8 mouse cellular contexts compared by ENCODE assay signal in the genomic region with DNA sequence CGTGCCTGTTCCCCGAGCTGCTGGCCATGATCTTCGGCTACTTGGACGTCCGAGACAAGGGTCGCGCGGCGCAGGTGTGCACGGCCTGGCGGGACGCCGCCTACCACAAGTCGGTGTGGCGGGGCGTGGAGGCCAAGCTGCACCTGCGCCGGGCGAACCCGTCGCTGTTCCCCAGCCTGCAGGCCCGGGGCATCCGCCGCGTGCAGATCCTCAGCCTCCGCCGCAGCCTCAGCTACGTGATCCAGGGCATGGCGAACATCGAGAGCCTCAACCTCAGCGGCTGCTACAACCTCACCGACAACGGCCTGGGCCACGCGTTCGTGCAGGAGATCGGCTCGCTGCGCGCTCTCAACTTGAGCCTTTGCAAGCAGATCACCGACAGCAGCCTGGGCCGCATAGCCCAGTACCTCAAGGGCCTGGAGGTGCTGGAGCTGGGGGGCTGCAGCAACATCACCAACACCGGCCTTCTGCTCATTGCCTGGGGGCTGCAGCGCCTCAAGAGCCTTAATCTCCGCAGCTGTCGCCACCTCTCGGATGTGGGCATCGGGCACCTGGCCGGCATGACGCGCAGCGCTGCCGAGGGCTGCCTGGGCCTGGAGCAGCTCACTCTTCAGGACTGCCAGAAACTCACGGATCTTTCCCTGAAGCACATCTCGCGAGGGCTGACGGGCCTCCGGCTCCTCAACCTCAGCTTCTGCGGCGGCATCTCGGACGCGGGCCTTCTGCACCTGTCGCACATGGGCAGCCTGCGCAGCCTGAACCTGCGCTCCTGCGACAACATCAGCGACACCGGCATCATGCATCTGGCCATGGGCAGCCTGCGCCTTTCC. TPM values are rescaled to one million over a fixed set of nuclear protein-coding genes. Genes with fewer than 3 reads are reported as not detected.
A peak's percentile ranks its signal among the peaks of the same experiment; 100 is the strongest.
DNase-seq lines count a peak whose midpoint lies in the region; ATAC-seq and TF ChIP-seq lines count a peak whose summit lies in the region.

No protein-coding gene starts in this region.

- peak overlapping the region; percentile 99 for H3K27ac ChIP-seq in hindbrain, postnatal 0 days

- peak overlapping the region; percentile 99 for H3K4me2 ChIP-seq in hindbrain, postnatal 0 days (ENCODE audit: low read depth, low read length)

- TF ChIP-seq CTCF in hindbrain, postnatal 0 days (IDR thresholded peaks at IDR 0.05; ENCODE audit: low read depth): peak; percentile 36

- peak; percentile 33 for ATAC-seq in activated CD4-positive, CD25-positive, alpha-beta regulatory T cell, adult 4 months
- peak; percentile 44 for ATAC-seq in hindbrain, postnatal 0 days

- peaks cover 6% of the 10 kb centered on the region; the same call in 1 of the 2 replicates for H3K36me3 ChIP-seq in hindbrain, postnatal 0 days (ENCODE audit: insufficient read depth, low read length)

- H3K9me3 ChIP-seq in hindbrain, postnatal 0 days (ENCODE audit: low read length): no peaks in the 10 kb centered on the region

- under 1% methylated on average over 65 of the region's 70 CpGs for WGBS in hindbrain, postnatal 0 days

- peak overlapping the region; percentile 94 for H3K9ac ChIP-seq in hindbrain, postnatal 0 days (replicated peaks; ENCODE audit: low read length)

- no peaks in the 10 kb centered on the region for H3K27me3 ChIP-seq in hindbrain, postnatal 0 days (ENCODE audit: insufficient read depth, low read length)

- peaks cover 7% of the 10 kb centered on the region; the same call in 1 of the 2 replicates for H3K4me1 ChIP-seq in hindbrain, postnatal 0 days (ENCODE audit: insufficient read depth, low read length)

- peak; percentile 75 to 78 for DNase-seq in cerebellum, postnatal 10 days
- DNase-seq in frontal cortex, postnatal 36 days (ENCODE audit: low spot score in 2 of 2): peak; percentile 46 to 57
- peak; percentile 67 for DNase-seq in hindbrain, postnatal 0 days (ENCODE audit: low spot score)
- peak; percentile 53 to 59 for DNase-seq in left cerebral cortex, postnatal 25 days (ENCODE audit: low spot score in 2 of 2)
- peak; percentile 75 for DNase-seq in mesoderm, embryonic 11.5 days (ENCODE audit: low read depth, low spot score)
- DNase-seq in skeletal muscle tissue, adult 2 months (ENCODE audit: low read depth, low spot score): peak; percentile 40
- DNase-seq in yolk sac, embryonic 10.5 days (ENCODE audit: low spot score): peak; percentile 77

- H3K4me3 ChIP-seq in hindbrain, postnatal 0 days (ENCODE audit: low read length): peak overlapping the region; percentile 92

- intact Hi-C loops in left cerebral cortex, postnatal 25 days (cut with DNase I): loop anchor here (2.0 to 5.0 kb wide), 4 partner anchors 27 to 717 kb away; a partner anchor contains a TSS

RNA-seq across cellular contexts. Expression of a gene that starts 0.6 kb away (rescaled TPM):
- polyA plus RNA-seq in activated CD4-positive, CD25-positive, alpha-beta regulatory T cell, adult 4 months (2017; shearing (Covaris generic)): 10 to 100 TPM; 13.2 to 15.8 TPM
- total RNA-seq in hindbrain, postnatal 0 days (2014; rRNA removed): 51.6 and 57.3 TPM in 2 replicates
- polyA plus RNA-seq in hindbrain, postnatal 0 days (2015; fragmentation: Nextera tagmentation; extraction: Ambion mirVana): 2.0 and 2.7 TPM in 2 replicates
- 10 to 100 TPM; 33.5 to 34.3 TPM for total RNA-seq in left cerebral cortex, postnatal 25 days (2021)

Comparison
In these comparisons a context has a peak if more than half of its experiments do, and no peak if none do; other contexts are left out.
1. Peak in every context shown above with its lines: DNase-seq, ATAC-seq, H3K4me3 ChIP-seq and H3K27ac ChIP-seq.